Mouse (Mus musculus) lung, adult 2 months (tissue): ENCODE results near the gene Prph2.

ENCODE experiments used
- CTCF ChIP-seq: fragments of 200-500 bp; IDR thresholded peaks from 2 replicates; pipeline ENCODE4 v1.5.1; 2011; ENCODE audit warnings: mild to moderate bottlenecking, low read length, control low read depth; ENCODE audit not compliant: insufficient read depth
- POLR2A ChIP-seq: fragments of 200-500 bp; IDR thresholded peaks from 2 replicates; pipeline ENCODE4 v1.6.1; 2011; ENCODE audit warnings: low read depth, mild to moderate bottlenecking, control low read depth, low read length, borderline replicate concordance; ENCODE audit errors: extremely low read depth

DNA sequence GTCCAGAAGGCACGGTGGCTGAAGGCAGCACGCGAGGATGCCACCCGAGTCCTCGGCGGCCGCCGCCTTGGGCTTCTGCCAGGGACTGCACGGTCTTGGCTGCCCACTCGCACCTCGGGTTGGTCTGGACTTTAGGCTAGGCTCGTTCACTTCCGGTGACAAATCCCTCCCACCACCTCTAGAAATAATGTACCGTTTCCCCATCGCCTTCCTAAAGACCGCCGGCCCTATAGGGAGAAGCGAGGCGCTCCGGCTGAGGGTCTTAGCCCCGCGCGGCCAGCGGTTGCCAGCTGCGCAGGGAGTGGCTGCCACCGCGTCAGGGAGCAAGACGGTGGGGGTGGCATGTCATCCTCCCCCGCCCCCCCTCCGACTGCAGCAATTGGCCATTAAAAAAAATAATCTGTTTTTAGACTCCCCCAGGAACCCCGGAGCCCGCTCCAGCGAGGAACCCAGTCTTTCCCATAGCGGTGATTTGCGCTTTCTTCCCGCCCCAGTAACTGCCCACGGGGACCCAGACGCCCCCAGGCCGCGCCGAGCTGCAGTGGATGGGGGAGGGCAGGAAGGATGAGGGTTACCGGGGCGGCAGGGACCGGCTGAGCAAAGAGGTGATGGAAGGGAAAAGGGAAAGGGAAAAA is 20.7 kb upstream of the Prph2 start:
- TF ChIP-seq CTCF, result no peak
- TF ChIP-seq POLR2A, result peak; percentile 34; the same call in 1 of the 2 replicates
